Mouse (Mus musculus): ENCODE data around the gene Thrap3.

The Thrap3 gene

GRCm38 (mm10) chr4:126146974-126147532 is 55.5 kb downstream of the Thrap3 start:
- DNase-seq (ENCODE audit: low read depth, low spot score): no peak

DNA sequence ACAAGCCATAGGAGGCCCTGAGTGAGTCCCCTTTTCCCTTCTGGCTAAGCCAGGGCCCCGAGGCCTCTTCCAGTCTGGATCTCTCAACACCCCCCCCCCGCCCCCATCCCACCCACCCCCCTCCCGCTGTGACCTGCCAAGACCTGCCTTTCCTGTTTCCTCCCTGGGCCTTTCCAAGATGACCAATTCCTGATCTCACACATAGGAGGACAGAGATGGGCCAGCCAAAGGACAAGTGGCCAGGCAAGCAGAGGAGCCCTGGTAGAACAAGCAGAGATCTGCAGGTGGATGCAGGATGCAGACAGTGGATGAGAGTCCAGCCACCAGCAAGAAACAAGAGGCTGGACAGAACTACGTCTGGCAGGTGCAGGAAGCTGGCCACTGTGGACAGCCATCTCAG is 57.2 kb downstream of the Thrap3 start:
- no peak for DNase-seq (ENCODE audit: low read depth, low spot score)

DNA sequence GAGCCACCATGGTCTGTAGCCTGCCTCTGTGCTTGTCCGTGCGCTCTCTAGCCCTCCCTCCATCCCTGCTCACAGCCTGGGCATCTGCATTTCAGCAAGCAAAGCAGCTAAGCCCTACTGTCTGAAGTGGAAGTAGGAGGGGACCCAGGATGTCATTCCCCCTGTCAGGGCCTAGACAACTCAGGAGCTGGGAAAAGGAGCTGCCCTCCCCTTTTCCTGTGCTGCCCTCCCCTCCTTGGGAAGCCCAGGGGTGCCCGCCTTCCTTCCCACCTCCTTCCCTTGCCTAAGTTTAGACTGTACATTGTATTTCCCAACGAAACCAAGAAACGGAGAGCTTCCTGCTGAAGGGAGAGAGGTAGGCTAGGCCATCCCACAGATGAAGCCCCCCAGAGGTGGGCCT is 61.5 kb downstream of the Thrap3 start:
- DNase-seq (ENCODE audit: low read depth, low spot score): no peak

- no peak for DNase-seq (ENCODE audit: low read depth, low spot score)
These were observed 64.8 kb downstream of the Thrap3 start for GRCm38 (mm10) chr4:126137773-126138172.

DNA sequence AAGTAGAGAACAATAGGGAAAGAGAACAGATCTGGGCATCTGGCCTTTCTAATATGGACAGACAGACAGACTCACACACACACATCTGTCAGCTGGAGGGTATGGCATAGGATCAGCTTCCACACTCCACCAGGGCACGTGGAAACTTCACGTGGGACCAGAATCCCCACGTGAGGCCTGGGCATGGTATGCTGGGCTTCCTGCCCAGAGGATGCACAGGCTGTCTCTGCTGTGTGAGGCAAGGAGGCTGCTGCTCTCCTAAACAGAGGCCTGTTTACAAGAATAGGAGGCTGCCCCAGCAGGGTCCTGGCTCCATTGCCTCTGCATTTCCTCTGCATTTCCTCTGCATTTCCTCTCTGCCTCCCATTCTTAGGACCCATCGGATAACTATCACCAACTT is 67.9 kb downstream of the Thrap3 start:
- no peak for DNase-seq (ENCODE audit: low read depth, low spot score)

DNA sequence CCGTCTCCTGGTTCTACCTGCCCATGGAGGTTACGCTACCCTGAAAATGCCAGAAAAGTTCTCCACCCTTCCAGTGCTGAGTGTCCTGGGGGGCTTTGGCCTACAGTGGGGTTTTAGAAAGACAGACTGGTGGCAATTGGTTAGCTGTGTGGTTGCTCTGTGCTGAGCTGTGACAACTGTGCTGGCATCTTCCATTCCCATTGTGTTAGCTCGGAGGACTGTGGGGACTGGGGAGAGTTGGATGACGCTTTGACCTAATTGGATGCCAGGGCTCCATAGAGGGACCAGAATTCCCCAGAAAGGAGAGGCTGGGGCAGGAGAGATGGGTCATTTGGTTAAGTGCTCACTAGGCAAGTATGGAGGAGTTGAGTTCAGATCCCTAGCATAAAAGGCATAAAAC is 68.3 kb downstream of the Thrap3 start:
- no peak for DNase-seq (ENCODE audit: low read depth, low spot score)

DNA sequence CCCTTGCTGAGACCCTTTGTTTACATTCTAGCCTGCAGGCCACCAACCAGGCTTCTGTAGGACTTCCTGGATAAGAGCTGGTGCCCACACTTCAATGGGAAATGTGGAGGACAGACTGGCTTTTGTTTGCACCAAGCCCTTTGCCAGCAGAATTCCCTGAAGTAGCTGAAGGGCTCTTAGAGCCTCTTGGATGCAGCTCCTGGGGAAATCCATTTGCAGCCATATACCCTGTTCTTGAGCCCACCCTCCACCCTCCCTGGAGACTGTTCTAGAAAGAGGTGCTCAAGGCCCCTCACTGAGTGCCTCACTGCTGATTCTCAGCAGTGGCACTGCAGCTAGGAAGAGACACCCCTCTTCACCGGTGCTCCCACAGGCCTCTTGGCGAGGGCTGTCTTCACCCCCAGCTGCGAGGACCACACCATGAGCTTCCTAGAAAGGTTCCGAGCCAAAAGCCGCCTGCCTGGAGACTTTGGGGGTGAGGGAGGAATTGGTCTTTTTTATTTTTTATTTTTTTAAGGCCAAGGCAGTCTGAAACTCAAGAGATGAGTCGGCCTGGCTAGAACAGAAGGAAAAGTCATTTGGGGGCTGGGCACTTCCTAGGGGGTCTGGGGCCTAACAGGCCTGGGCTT is 69.8 kb downstream of the Thrap3 start:
- DNase-seq (ENCODE audit: low read depth, low spot score): no peak

DNA sequence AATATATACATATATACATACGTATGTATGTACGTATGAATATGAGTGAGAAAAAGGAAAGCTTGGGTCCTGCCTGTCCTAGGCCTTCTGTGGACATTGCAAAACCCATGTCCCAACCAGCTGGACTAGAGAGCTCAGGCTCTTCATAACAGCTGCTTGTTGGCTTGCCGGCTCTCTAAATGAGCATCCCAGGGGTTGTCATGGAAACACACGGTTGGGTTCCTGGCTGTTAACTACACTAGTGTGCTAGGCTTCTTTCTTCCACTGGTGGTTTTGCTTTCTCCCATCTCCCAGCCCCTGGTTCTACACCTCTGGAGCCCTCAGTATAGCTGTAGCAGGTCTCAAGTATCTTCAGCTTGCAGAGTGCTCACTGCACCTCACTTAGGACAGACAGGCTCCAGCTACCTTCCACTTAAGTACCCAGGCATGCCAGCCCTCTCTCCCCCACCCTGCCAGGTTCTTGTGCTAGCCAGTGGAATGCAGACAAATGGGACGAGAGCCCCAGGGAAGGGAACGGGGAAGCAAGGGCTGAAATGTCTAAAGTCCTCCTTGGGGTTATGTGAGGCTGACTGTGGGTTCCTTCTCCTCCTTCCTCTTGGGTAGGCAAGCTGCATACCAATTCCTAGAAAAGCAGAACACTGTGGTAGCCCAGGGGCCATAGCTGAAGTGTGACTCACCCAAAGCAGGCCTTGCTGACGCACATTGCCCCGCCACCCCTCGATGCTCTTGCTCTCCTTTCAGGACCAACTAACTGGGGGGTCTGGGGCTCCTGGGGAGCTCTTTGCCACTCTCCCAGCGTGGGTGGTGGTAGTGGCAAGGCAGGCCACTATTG is 71.1 kb downstream of the Thrap3 start:
- DNase-seq (ENCODE audit: low read depth, low spot score): no peak

GRCm38 (mm10) chr4:126130502-126130901 is 72.1 kb downstream of the Thrap3 start:
- no peak for DNase-seq (ENCODE audit: low read depth, low spot score)

- no peak for DNase-seq (ENCODE audit: low read depth, low spot score)
These were observed 79.1 kb downstream of the Thrap3 start for GRCm38 (mm10) chr4:126123309-126124040.

DNA sequence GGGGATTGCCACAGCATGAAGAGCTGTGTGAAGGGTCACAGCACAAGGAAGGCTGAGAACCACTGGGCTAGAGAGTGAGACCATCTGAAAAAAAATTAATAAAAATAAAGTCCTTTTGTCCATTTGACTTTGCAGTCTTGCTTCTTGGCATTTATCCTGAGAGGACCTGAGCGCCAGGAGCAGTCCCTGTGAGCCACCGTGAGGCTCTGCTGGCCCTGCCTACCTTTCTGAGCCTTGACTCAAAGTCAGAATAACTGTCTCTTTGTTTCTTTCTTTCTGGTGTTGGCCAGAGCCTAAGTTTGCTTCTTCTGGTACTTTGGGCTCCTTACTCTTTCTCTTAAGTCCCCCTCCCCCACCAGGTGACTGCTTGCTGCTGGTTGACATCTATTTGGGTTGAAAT is 82.1 kb downstream of the Thrap3 start:
- no peak for DNase-seq (ENCODE audit: low read depth, low spot score)

- DNase-seq (ENCODE audit: low read depth, low spot score): no peak
These were observed 82.5 kb downstream of the Thrap3 start for GRCm38 (mm10) chr4:126120052-126120451.

DNA sequence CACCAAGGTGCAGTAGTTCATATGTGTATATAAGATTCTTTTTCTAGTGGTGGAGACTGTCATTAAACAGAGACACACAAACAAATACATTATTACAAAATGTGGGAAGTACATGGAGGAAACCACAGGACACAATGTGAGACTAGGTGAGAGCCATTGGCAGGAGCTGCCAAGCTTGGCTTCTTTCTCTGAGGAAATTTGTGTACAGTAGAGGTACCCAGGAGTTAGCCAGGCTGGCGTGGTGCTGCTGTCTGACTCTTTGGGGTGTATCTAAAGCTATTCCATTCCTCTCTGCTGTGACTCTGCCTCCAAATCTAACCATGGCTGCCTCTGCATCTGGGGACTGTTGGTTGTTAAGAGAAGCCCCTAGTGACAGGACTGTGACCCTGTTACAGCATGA is 83.5 kb downstream of the Thrap3 start:
- no peak for DNase-seq (ENCODE audit: low read depth, low spot score)

GRCm38 (mm10) chr4:126118651-126119050 is 83.9 kb downstream of the Thrap3 start:
- DNase-seq (ENCODE audit: low read depth, low spot score): no peak

GRCm38 (mm10) chr4:126117116-126117515 is 85.4 kb downstream of the Thrap3 start:
- no peak for DNase-seq (ENCODE audit: low read depth, low spot score)

- no peak for DNase-seq (ENCODE audit: low read depth, low spot score)
These were observed 86.6 kb downstream of the Thrap3 start for GRCm38 (mm10) chr4:126115871-126116521.

DNA sequence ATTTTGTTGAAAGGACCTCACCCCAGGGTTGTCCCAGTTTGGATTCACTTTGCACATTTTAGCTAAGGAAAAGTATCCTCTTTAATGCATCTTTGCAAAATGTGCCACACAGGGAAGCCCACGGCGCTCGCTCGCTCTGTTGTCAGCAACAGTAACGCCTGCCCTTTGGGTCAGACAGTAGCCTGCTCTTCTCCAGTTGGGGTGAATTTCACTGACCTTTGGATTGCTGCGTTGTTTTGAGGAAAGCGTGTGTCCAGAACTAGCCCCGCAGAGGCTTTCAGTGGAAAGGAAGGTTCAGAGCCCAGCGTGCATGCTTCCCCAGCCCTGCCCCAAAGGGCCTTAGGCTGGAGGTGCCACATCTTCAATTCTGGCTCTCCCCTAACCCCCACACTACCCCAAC is 87.1 kb downstream of the Thrap3 start:
- no peak for DNase-seq (ENCODE audit: low read depth, low spot score)

All from CD4-positive helper T cell, adult 2 months (primary cell).